25 mouse cellular contexts compared by ENCODE assay signal in the genomic region with DNA sequence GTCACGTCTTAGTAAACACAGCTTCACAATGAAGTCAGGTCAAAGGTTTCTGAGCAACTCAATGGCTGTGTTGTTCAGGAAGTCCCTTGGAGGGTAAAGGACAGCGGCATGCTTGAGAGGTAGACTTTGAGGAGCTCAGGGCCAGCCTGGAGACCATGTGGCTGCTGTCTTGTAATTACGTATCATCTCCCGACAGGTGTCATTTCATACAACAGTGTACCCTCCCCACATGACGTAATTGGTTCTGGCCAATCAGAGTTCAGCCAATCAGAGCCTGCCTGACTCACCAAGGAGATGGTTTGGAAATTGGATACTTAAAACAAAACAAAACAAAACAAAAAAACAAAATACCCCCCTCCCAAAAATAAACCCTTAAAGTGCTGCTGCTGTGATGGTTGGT.
"Had no signal": no experiment of that assay in that cellular context is flagged by ENCODE, and none has a peak within 500 bp of the region (broad histone marks: within the 10 kb centered on the region; RNA-seq: fewer than 3 reads in every experiment).

No protein-coding gene starts in this region.

- H3K4me2 ChIP-seq: heart, embryonic 12.5 days; hindbrain, embryonic 13.5 days; hindbrain, embryonic 15.5 days; intestine, embryonic 15.5 days; limb, embryonic 12.5 days; liver, embryonic 11.5 days; liver, embryonic 13.5 days; liver, embryonic 15.5 days had no signal

- DNase-seq: gastrocnemius, adult 2 months; gastrocnemius, postnatal 14 days; gastrocnemius, postnatal 36 days; heart, adult 18-20 months; heart, postnatal 10 days; kidney, adult 18-20 months; kidney, adult 8-10 months; kidney, postnatal 10 days; kidney, postnatal 25 days; kidney, postnatal 4 days; liver; liver, embryonic 13.5 days; liver, postnatal 0 days had no signal

- H3K9ac ChIP-seq: heart, embryonic 12.5 days; hindbrain, embryonic 13.5 days; hindbrain, embryonic 15.5 days; intestine, embryonic 15.5 days; limb, embryonic 12.5 days; liver, embryonic 13.5 days; liver, embryonic 15.5 days; liver, postnatal 0 days had no signal

- H3K27ac ChIP-seq: gastrocnemius, adult 2 months; hindbrain, embryonic 13.5 days; hindbrain, embryonic 15.5 days; hindbrain, postnatal 0 days; intestine, embryonic 15.5 days; layer of hippocampus, adult 2 months; left cerebral cortex, adult 2 months; limb, embryonic 10.5 days; limb, embryonic 12.5 days; liver, embryonic 13.5 days; liver, embryonic 15.5 days had no signal

- H3K9me3 ChIP-seq: heart, embryonic 12.5 days; hindbrain, embryonic 13.5 days; hindbrain, embryonic 15.5 days; intestine, embryonic 15.5 days; limb, embryonic 10.5 days; limb, embryonic 12.5 days; liver, embryonic 13.5 days; liver, embryonic 15.5 days had no signal

- H3K36me3 ChIP-seq: heart, embryonic 12.5 days; hindbrain, embryonic 13.5 days; hindbrain, embryonic 15.5 days; intestine, embryonic 15.5 days; limb, embryonic 10.5 days; limb, embryonic 12.5 days; liver, embryonic 13.5 days; liver, embryonic 15.5 days had no signal

- ATAC-seq: hindbrain, postnatal 0 days; intestine, embryonic 15.5 days; intestine, postnatal 0 days; liver, postnatal 0 days had no signal

- H3K4me1 ChIP-seq: hindbrain, embryonic 13.5 days; hindbrain, embryonic 15.5 days; intestine, embryonic 15.5 days; limb, embryonic 10.5 days; limb, embryonic 12.5 days; liver, embryonic 13.5 days; liver, embryonic 15.5 days had no signal

- H3K4me3 ChIP-seq: gastrocnemius, adult 2 months; heart, embryonic 12.5 days; hindbrain, embryonic 13.5 days; hindbrain, embryonic 15.5 days; intestine, embryonic 15.5 days; layer of hippocampus, adult 2 months; left cerebral cortex, adult 2 months; limb, embryonic 10.5 days; limb, embryonic 12.5 days; liver, embryonic 13.5 days; liver, embryonic 15.5 days had no signal

- H3K27me3 ChIP-seq: heart, embryonic 12.5 days; hindbrain, embryonic 13.5 days; hindbrain, embryonic 15.5 days; intestine, embryonic 15.5 days; liver, embryonic 13.5 days; liver, embryonic 15.5 days had no signal
